Mouse (Mus musculus): ENCODE measurements around the gene Aipl1. TPM values are rescaled to one million over a fixed set of nuclear protein-coding genes. Genes with fewer than 3 reads are reported as not detected.

Gene Aipl1
- 0.19 and 0.34 TPM in 2 replicates for polyA plus RNA-seq (2014; fragmentation: Nextera tagmentation; extraction: Ambion mirVana)

DNA sequence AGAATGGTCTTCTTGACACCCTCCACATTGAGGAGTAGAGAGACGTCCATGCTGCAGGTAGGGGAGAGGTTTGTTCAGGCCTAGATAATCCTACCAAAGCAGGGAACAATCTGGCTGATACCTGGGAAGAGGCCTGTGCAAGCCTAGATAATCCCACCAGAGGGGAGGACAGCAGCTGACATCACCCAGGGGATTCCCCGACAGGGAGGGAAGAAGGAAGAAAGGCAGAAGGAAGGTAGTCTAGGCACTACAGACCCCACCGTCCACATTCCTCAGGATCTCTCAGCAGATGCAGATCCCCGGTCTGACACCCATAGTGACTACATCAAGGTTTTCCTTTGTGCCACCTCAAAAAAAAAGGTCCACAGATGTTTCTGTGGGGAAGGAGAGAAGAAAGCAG lies at the start of gene Aipl1:
TSS of gene Aipl1 (minus strand) at position 101 of the 400 bp plus-strand sequence.
- DNase-seq (ENCODE audit: low spot score), result no peak
- Histone ChIP-seq H3K27ac (replicated peaks; ENCODE audit: low read depth, low read length) (no peak within 1 kb of the TSS), H3K4me1 (ENCODE audit: control insufficient read depth, insufficient read depth, low read length) (0 out of 2 replicates have a peak, but pooled peaks cover 2% of the 10 kb centered on the region), H3K4me2 (ENCODE audit: low read depth, severe bottlenecking) (no peak within 1 kb of the TSS), H3K9me3 (ENCODE audit: control insufficient read depth, low read length) (no peaks in the 10 kb centered on the region), H3K27me3 (ENCODE audit: control insufficient read depth, insufficient read depth, low read length) (no peaks in the 10 kb centered on the region), H3K36me3 (ENCODE audit: control insufficient read depth, insufficient read depth, low read length) (no peaks in the 10 kb centered on the region), H3K4me3 (ENCODE audit: low read depth, low read length) (no peak within 1 kb of the TSS), H3K9ac (ENCODE audit: low read length) (no peak within 1 kb of the TSS)
- WGBS, result 62% methylated on average over 4 of the region's 4 CpGs
- ATAC-seq (ENCODE audit: insufficient number of reproducible peaks, low FRiP score, low TSS enrichment, low read depth), result no peak

DNA sequence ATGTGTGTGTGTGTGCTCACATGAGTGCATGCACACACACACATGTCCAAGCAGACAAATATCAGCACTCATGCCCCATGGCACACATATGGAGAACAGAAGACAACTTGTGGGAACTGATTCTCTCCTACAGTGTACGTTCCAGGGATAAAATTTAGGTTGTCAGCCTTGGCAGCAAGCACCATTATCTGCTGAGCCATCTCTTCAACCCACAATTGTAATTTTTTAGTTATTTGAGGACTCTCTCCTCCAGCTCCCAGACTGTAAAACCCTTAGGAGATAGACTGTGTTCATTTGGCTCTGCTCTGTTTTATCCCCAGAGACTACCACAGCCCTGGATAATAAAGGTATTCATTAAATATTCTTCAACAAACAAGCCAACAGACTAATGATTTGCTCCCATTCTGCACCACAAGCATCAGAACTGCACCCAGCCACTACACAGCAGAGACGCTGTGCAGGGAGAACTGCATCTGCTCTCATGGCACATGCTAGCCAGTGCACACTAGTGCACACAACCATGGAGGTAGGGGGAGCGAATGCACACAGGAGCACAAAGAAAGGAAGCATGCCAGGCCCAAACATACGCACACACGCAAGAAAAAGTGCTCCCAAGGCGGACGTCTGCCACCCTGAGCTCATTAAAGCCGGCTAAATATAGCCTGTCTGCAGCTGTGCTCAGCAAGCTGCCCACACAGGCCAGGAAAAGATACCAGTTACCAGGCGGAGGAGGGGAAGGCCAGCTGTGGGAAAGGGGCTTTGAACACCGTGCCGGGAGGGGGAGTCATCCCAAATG lies 49.1 kb upstream of the Aipl1 start:
- ATAC-seq (ENCODE audit: insufficient number of reproducible peaks, low FRiP score, low TSS enrichment, low read depth), result 0 out of 2 replicates have a peak, but pooled peaks have one; percentile 13
- H3K4me2 ChIP-seq (ENCODE audit: low read depth, severe bottlenecking), result no peak overlapping the region
- no peaks in the 10 kb centered on the region for H3K36me3 ChIP-seq (ENCODE audit: control insufficient read depth, insufficient read depth, low read length)
- H3K4me1 ChIP-seq (ENCODE audit: control insufficient read depth, insufficient read depth, low read length), result peaks cover 10% of the 10 kb centered on the region
- H3K9me3 ChIP-seq (ENCODE audit: control insufficient read depth, low read length), result no peaks in the 10 kb centered on the region
- H3K9ac ChIP-seq (ENCODE audit: low read length), result peak overlapping the region; percentile 18; the same call in 1 of the 2 replicates
- 29% methylated on average over 11 of the region's 11 CpGs for WGBS
- peak overlapping the region; percentile 56; the same call in 1 of the 2 replicates for H3K27ac ChIP-seq (replicated peaks; ENCODE audit: low read depth, low read length)
- H3K27me3 ChIP-seq (ENCODE audit: control insufficient read depth, insufficient read depth, low read length), result no peaks in the 10 kb centered on the region
- peak; percentile 46 for DNase-seq (ENCODE audit: low spot score)
- no peak overlapping the region for H3K4me3 ChIP-seq (ENCODE audit: low read depth, low read length)

DNA sequence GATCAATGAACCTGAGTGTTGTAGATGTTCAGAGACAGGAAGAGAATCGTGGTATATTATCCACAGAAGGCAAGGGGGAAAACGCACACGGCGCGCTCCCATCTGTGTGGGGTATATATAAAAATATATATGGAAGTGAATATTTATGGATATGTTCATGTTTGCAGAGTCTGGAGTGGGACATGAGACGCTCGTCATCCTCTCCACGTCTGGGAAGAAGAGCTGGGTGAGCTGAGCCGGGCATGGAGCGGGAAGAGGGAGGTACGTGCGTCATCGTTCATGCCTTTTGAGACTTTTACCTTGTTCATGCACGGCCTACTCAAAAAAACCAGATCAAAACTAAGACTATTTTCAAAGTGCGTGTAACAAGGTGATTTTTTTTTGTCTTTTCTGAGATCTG lies 47.0 kb upstream of the Aipl1 start:
- Histone ChIP-seq H3K4me2 (ENCODE audit: low read depth, severe bottlenecking) (no peak overlapping the region), H3K4me3 (ENCODE audit: low read depth, low read length) (no peak overlapping the region), H3K9ac (ENCODE audit: low read length) (no peak overlapping the region), H3K27ac (replicated peaks; ENCODE audit: low read depth, low read length) (no peak overlapping the region), H3K27me3 (ENCODE audit: control insufficient read depth, insufficient read depth, low read length) (no peaks in the 10 kb centered on the region), H3K36me3 (ENCODE audit: control insufficient read depth, insufficient read depth, low read length) (no peaks in the 10 kb centered on the region), H3K9me3 (ENCODE audit: control insufficient read depth, low read length) (no peaks in the 10 kb centered on the region), H3K4me1 (ENCODE audit: control insufficient read depth, insufficient read depth, low read length) (peaks cover 10% of the 10 kb centered on the region)
- DNase-seq (ENCODE audit: low spot score) (no peak), ATAC-seq (ENCODE audit: insufficient number of reproducible peaks, low FRiP score, low TSS enrichment, low read depth) (no peak)
- WGBS, result 97% methylated on average over 15 of the region's 15 CpGs

DNA sequence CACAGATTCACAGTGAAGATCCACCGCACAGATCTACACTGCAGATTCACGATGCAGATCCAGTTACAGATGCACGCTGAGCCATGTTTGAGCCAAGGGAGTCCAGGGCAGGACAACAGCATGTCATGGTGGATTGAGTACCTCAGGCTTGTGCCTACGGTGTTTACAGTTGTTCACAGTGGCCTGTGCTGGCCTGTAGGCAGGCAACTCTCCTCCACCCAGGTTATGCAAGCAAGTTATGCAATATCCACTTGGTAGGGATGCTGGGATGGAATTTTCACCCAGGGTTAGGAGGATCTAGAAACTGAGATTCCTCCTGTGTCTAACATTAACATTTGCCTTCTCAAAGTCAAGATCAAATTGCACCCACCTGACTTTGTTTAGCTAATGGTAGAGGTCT lies 45.3 kb upstream of the Aipl1 start:
- Histone ChIP-seq H3K4me1 (ENCODE audit: control insufficient read depth, insufficient read depth, low read length) (peaks cover 10% of the 10 kb centered on the region), H3K9ac (ENCODE audit: low read length) (no peak overlapping the region), H3K9me3 (ENCODE audit: control insufficient read depth, low read length) (no peaks in the 10 kb centered on the region), H3K27me3 (ENCODE audit: control insufficient read depth, insufficient read depth, low read length) (no peaks in the 10 kb centered on the region), H3K36me3 (ENCODE audit: control insufficient read depth, insufficient read depth, low read length) (no peaks in the 10 kb centered on the region), H3K4me3 (ENCODE audit: low read depth, low read length) (no peak overlapping the region), H3K4me2 (ENCODE audit: low read depth, severe bottlenecking) (no peak overlapping the region), H3K27ac (replicated peaks; ENCODE audit: low read depth, low read length) (no peak overlapping the region)
- DNase-seq (ENCODE audit: low spot score) (no peak), ATAC-seq (ENCODE audit: insufficient number of reproducible peaks, low FRiP score, low TSS enrichment, low read depth) (no peak)
- WGBS, result 92% methylated on average over 4 of the region's 4 CpGs

DNA sequence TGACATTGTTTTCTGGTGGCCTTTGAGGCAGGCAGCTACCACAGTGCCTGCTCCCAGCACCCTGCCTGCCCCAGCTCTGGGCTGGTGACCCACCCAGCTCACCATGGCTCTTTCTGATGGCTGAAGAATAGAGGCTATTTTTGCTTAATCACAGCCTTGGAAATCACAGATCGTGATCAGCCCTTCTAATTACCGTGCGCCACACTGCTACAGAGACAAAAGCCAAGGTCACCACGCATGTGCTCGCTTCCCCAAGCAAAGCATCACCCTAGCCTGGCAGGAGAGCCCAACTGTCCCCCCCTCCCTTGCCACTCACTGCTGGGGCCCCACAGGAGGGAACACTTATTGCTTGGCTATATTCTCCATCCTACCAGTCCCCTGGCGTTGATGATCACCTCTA lies 43.2 kb upstream of the Aipl1 start:
- ATAC-seq (ENCODE audit: insufficient number of reproducible peaks, low FRiP score, low TSS enrichment, low read depth) (no peak), DNase-seq (ENCODE audit: low spot score) (no peak)
- no peak overlapping the region for H3K9ac ChIP-seq (ENCODE audit: low read length)
- H3K4me1 ChIP-seq (ENCODE audit: control insufficient read depth, insufficient read depth, low read length), result no peaks in the 10 kb centered on the region
- no peaks in the 10 kb centered on the region for H3K9me3 ChIP-seq (ENCODE audit: control insufficient read depth, low read length)
- H3K27ac ChIP-seq (replicated peaks; ENCODE audit: low read depth, low read length), result no peak overlapping the region
- no peak overlapping the region for H3K4me3 ChIP-seq (ENCODE audit: low read depth, low read length)
- H3K4me2 ChIP-seq (ENCODE audit: low read depth, severe bottlenecking), result no peak overlapping the region
- WGBS, result 89% methylated on average over 6 of the region's 6 CpGs
- no peaks in the 10 kb centered on the region for H3K36me3 ChIP-seq (ENCODE audit: control insufficient read depth, insufficient read depth, low read length)
- no peaks in the 10 kb centered on the region for H3K27me3 ChIP-seq (ENCODE audit: control insufficient read depth, insufficient read depth, low read length)

DNA sequence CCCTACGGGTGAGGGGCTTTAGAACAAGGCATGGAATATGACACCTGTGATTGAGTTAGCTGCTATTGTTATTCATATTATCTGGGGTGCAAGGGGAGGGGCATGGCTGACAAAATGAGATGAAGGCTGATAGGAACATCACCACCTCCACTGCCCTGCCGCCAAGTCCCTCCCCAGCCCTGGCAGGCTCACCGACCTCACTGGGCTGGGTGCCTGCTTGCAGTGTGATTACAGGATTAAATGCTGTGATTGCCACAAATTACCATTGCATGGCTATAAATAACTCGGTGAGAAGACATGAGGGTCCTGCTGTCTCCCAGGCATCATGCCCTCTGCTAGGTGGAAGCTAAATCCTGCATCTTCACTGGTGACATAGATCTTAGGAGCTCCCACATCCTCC lies 41.3 kb upstream of the Aipl1 start:
- no peak for ATAC-seq (ENCODE audit: insufficient number of reproducible peaks, low FRiP score, low TSS enrichment, low read depth)
- H3K27ac ChIP-seq (replicated peaks; ENCODE audit: low read depth, low read length), result no peak overlapping the region
- no peaks in the 10 kb centered on the region for H3K36me3 ChIP-seq (ENCODE audit: control insufficient read depth, insufficient read depth, low read length)
- H3K9ac ChIP-seq (ENCODE audit: low read length), result no peak overlapping the region
- no peaks in the 10 kb centered on the region for H3K9me3 ChIP-seq (ENCODE audit: control insufficient read depth, low read length)
- H3K4me2 ChIP-seq (ENCODE audit: low read depth, severe bottlenecking), result no peak overlapping the region
- WGBS, result 55% methylated on average over 4 of the region's 4 CpGs
- no peak for DNase-seq (ENCODE audit: low spot score)
- no peak overlapping the region for H3K4me3 ChIP-seq (ENCODE audit: low read depth, low read length)
- H3K4me1 ChIP-seq (ENCODE audit: control insufficient read depth, insufficient read depth, low read length), result no peaks in the 10 kb centered on the region
- no peaks in the 10 kb centered on the region for H3K27me3 ChIP-seq (ENCODE audit: control insufficient read depth, insufficient read depth, low read length)

DNA sequence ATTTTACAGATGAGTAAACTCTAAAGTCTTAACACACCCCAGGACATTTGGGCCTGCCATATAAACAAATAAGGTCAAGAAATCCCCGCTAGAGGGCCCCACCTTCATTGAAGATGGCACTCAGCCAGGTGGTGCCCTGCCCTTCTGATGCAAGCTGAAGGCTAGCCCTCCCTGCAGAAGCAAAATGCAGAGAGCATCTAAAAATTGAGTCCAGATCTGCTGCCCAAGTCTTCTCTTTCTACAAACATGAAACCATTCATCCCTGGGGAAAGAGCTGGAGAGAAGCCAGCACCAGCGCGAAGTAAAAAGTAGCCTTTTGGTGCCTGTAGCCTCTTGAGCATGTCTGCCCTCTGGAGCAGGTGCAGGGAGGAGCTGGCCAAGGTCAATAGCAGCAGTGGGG lies 40.7 kb upstream of the Aipl1 start:
- H3K4me2 ChIP-seq (ENCODE audit: low read depth, severe bottlenecking), result no peak overlapping the region
- no peak for DNase-seq (ENCODE audit: low spot score)
- 58% methylated on average over 3 of the region's 3 CpGs for WGBS
- no peaks in the 10 kb centered on the region for H3K9me3 ChIP-seq (ENCODE audit: control insufficient read depth, low read length)
- no peak overlapping the region for H3K4me3 ChIP-seq (ENCODE audit: low read depth, low read length)
- no peaks in the 10 kb centered on the region for H3K27me3 ChIP-seq (ENCODE audit: control insufficient read depth, insufficient read depth, low read length)
- H3K27ac ChIP-seq (replicated peaks; ENCODE audit: low read depth, low read length), result no peak overlapping the region
- ATAC-seq (ENCODE audit: insufficient number of reproducible peaks, low FRiP score, low TSS enrichment, low read depth), result no peak
- H3K36me3 ChIP-seq (ENCODE audit: control insufficient read depth, insufficient read depth, low read length), result no peaks in the 10 kb centered on the region
- H3K4me1 ChIP-seq (ENCODE audit: control insufficient read depth, insufficient read depth, low read length), result no peaks in the 10 kb centered on the region
- no peak overlapping the region for H3K9ac ChIP-seq (ENCODE audit: low read length)

DNA sequence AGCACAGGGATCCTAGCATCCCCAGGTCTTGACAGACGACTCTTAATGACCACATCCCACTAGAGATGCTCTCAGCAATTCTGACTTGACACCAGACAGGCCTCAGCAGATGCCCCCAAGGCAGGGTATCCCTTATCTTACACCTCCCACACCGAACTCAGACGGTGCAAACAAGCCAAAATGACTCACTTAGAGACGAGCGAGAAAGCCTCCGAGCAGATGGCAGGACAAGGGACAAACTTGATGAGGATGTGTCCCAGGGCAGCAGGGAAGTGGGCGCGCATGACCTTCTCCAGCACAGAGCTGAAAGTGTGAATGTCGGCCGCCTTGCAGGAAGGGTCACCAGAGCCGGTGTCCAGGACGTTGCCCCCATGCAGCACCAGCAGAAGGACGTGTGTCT lies 36.9 kb upstream of the Aipl1 start:
- no peak overlapping the region for H3K4me3 ChIP-seq (ENCODE audit: low read depth, low read length)
- WGBS, result 76% methylated on average over 13 of the region's 13 CpGs
- ATAC-seq (ENCODE audit: insufficient number of reproducible peaks, low FRiP score, low TSS enrichment, low read depth) (no peak), DNase-seq (ENCODE audit: low spot score) (no peak)
- H3K36me3 ChIP-seq (ENCODE audit: control insufficient read depth, insufficient read depth, low read length), result no peaks in the 10 kb centered on the region
- no peaks in the 10 kb centered on the region for H3K4me1 ChIP-seq (ENCODE audit: control insufficient read depth, insufficient read depth, low read length)
- H3K9ac ChIP-seq (ENCODE audit: low read length), result no peak overlapping the region
- no peak overlapping the region for H3K4me2 ChIP-seq (ENCODE audit: low read depth, severe bottlenecking)
- H3K27ac ChIP-seq (replicated peaks; ENCODE audit: low read depth, low read length), result no peak overlapping the region
- H3K27me3 ChIP-seq (ENCODE audit: control insufficient read depth, insufficient read depth, low read length), result no peaks in the 10 kb centered on the region
- H3K9me3 ChIP-seq (ENCODE audit: control insufficient read depth, low read length), result no peaks in the 10 kb centered on the region

Data from limb, embryonic 11.5 days (tissue).